Mouse (Mus musculus): Measurements from ENCODE around the gene Ube2h.

Ube2h gene

GRCm38 (mm10) chr6:30172820-30173550 lies 131.4 kb downstream of the Ube2h start:
- no peak for TF ChIP-seq GATA4 (IDR thresholded peaks at IDR 0.05; ENCODE audit: insufficient replicate concordance, low read length)

- no peak for TF ChIP-seq GATA4 (IDR thresholded peaks at IDR 0.05; ENCODE audit: insufficient replicate concordance, low read length)
These were observed 131.9 kb downstream of the Ube2h start for GRCm38 (mm10) chr6:30172441-30172819.

- TF ChIP-seq GATA4 (IDR thresholded peaks at IDR 0.05; ENCODE audit: insufficient replicate concordance, low read length) = no peak
These were observed 132.4 kb downstream of the Ube2h start for GRCm38 (mm10) chr6:30171967-30172366.

- TF ChIP-seq GATA4 (IDR thresholded peaks at IDR 0.05; ENCODE audit: insufficient replicate concordance, low read length) = no peak
These were observed 133.1 kb downstream of the Ube2h start for GRCm38 (mm10) chr6:30171226-30171625.

- no peak for TF ChIP-seq GATA4 (IDR thresholded peaks at IDR 0.05; ENCODE audit: insufficient replicate concordance, low read length)
These were observed 135.2 kb downstream of the Ube2h start for GRCm38 (mm10) chr6:30169148-30169547.

GRCm38 (mm10) chr6:30168275-30168674 lies 136.1 kb downstream of the Ube2h start:
- TF ChIP-seq GATA4 (IDR thresholded peaks at IDR 0.05; ENCODE audit: insufficient replicate concordance, low read length) = no peak

GRCm38 (mm10) chr6:30167192-30167591 lies 137.1 kb downstream of the Ube2h start:
- TF ChIP-seq GATA4 (IDR thresholded peaks at IDR 0.05; ENCODE audit: insufficient replicate concordance, low read length) = no peak

GRCm38 (mm10) chr6:30166349-30166748 lies 138.0 kb downstream of the Ube2h start:
- TF ChIP-seq GATA4 (IDR thresholded peaks at IDR 0.05; ENCODE audit: insufficient replicate concordance, low read length) = no peak

GRCm38 (mm10) chr6:30162091-30162490 lies 142.2 kb downstream of the Ube2h start:
- TF ChIP-seq GATA4 (IDR thresholded peaks at IDR 0.05; ENCODE audit: insufficient replicate concordance, low read length) = no peak

GRCm38 (mm10) chr6:30161618-30162017 lies 142.7 kb downstream of the Ube2h start:
- TF ChIP-seq GATA4 (IDR thresholded peaks at IDR 0.05; ENCODE audit: insufficient replicate concordance, low read length) = no peak

Measured in liver, adult (tissue).